Mouse (Mus musculus): ENCODE measurements around the gene Hbs1l. TPM values are rescaled to one million over a fixed set of nuclear protein-coding genes. Genes with fewer than 3 reads are reported as not detected.
A peak's percentile ranks its signal among the peaks of the same experiment; 100 is the strongest.

Gene Hbs1l
- 127 and 138 TPM in 2 replicates for polyA plus RNA-seq (2016; fragmentation: Nextera tagmentation; extraction: Ambion mirVana)

DNA sequence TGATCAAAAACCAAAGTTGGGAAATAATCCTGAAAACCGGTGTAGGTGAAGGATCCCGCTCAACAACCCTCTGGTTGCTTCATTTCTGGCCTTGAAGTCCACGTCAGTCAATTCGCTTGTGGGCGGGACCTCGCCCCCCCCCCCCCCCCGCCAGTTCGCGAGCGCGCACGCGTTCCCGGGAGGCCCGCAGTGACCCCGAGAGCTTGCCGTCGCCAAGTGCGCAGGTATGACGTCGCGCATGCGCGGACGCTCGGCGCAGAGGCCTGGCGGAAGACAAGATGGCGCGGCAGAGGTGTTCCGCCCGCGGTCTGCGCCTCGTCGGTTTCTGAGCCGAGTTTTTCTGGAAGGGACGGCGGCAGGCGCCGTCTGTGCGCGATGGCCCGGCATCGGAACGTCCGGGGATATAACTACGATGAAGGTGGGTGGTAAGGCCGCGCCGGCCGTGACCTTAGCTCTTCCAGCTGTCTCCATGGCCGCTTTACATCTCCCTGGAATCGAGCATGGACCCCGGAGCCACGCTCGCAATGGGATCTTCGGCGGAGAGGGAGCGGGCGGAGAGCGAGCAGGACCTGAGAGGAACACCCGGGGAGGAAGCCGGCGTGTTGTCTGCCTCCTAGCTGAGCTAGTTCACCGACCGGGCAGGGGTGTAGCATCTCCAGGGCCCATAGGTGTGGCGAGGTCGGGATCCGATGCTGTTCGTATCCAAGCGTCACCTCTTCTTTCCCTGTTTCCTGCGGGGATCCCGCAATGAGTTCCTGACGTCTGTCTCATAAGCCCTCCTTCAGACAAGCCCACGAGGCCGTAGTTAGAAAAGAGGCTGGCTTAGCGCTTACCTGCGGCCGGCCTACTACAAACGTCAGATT, at the start of gene Hbs1l:
TSS of gene Hbs1l (plus strand) at position 221 of the 863 bp plus-strand sequence.
- H3K27ac ChIP-seq, result peak within 1 kb of the TSS; percentile 91
- DNase-seq (ENCODE audit: extremely low spot score, low spot score), result peak; percentile 91
- peak within 1 kb of the TSS; percentile 97 for H3K4me3 ChIP-seq
- no peaks in the 10 kb centered on the region for H3K9me3 ChIP-seq
- H3K4me1 ChIP-seq, result peaks cover 26% of the 10 kb centered on the region
- under 1% methylated on average over 80 of the region's 81 CpGs for WGBS
- H3K36me3 ChIP-seq (replicated peaks), result peaks cover 28% of the 10 kb centered on the region
- no peaks in the 10 kb centered on the region for H3K27me3 ChIP-seq (ENCODE audit: poor library complexity, severe bottlenecking)

DNA sequence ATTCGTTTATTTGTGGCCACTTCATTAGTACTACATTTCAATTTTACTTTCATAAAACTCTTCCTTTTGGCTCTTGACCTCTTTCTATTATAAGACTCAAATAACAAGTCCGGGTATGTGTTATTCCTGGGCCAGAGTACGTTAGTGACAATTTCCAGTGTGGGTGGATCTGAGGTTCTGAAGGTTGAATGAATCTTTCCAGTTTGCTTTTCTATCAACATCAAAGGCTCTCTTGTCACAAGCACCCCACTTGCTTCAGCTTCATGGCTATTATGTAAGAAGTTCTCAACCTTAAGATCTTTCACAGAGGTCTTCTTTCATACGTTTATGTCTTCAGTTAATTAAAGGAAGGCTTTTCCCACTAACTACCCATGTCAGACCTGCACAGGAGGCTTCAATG, 47.2 kb upstream of the Hbs1l start:
- 82% methylated on average over 4 of the region's 4 CpGs for WGBS
- Histone ChIP-seq H3K4me1 (no peaks in the 10 kb centered on the region), H3K9me3 (no peaks in the 10 kb centered on the region), H3K27ac (no peak overlapping the region), H3K27me3 (ENCODE audit: poor library complexity, severe bottlenecking) (no peaks in the 10 kb centered on the region), H3K4me3 (no peak overlapping the region), H3K36me3 (replicated peaks) (no peaks in the 10 kb centered on the region)
- no peak for DNase-seq (ENCODE audit: extremely low spot score, low spot score)

- H3K27ac ChIP-seq, result no peak overlapping the region
- WGBS, result 64% methylated on average over 15 of the region's 15 CpGs
- no peaks in the 10 kb centered on the region for H3K36me3 ChIP-seq (replicated peaks)
- no peak for DNase-seq (ENCODE audit: extremely low spot score, low spot score)
- H3K4me3 ChIP-seq, result no peak overlapping the region
- no peaks in the 10 kb centered on the region for H3K27me3 ChIP-seq (ENCODE audit: poor library complexity, severe bottlenecking)
- H3K4me1 ChIP-seq, result no peaks in the 10 kb centered on the region
- H3K9me3 ChIP-seq, result no peaks in the 10 kb centered on the region
Measured at GRCm38 (mm10) chr10:21251881-21252534, 43.8 kb upstream of the Hbs1l start.

GRCm38 (mm10) chr10:21252800-21253199, 43.0 kb upstream of the Hbs1l start:
- H3K4me3 ChIP-seq, result no peak overlapping the region
- no peaks in the 10 kb centered on the region for H3K36me3 ChIP-seq (replicated peaks)
- H3K4me1 ChIP-seq, result no peaks in the 10 kb centered on the region
- H3K9me3 ChIP-seq, result no peaks in the 10 kb centered on the region
- no peaks in the 10 kb centered on the region for H3K27me3 ChIP-seq (ENCODE audit: poor library complexity, severe bottlenecking)
- 92% methylated on average over 4 of the region's 4 CpGs for WGBS
- no peak for DNase-seq (ENCODE audit: extremely low spot score, low spot score)
- no peak overlapping the region for H3K27ac ChIP-seq

GRCm38 (mm10) chr10:21254266-21255140, 41.3 kb upstream of the Hbs1l start:
- Histone ChIP-seq H3K27ac (no peak overlapping the region), H3K36me3 (replicated peaks) (no peaks in the 10 kb centered on the region), H3K9me3 (no peaks in the 10 kb centered on the region), H3K4me3 (no peak overlapping the region), H3K27me3 (ENCODE audit: poor library complexity, severe bottlenecking) (no peaks in the 10 kb centered on the region), H3K4me1 (no peaks in the 10 kb centered on the region)
- 84% methylated on average over 12 of the region's 12 CpGs for WGBS
- no peak for DNase-seq (ENCODE audit: extremely low spot score, low spot score)

DNA sequence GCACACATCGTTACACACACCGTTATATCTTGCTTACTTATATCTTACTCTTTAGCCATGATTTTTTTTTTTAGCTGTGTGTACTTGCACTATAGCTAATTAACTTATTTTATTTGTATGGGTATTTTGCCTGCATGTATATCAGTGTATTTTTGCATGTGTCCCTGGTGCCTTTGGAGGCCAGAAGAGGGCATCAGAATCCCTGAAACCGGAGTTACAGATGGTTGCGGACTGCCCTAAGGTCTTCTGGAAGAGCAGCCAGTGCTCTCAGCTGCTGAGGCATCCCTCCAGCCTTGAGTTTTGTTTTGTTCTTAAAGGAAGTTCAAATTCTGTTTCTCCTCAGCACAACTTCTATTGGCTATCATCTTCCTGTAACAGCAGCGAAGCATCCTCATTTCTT, 38.5 kb upstream of the Hbs1l start:
- 73% methylated on average over 5 of the region's 5 CpGs for WGBS
- H3K4me3 ChIP-seq, result no peak overlapping the region
- no peaks in the 10 kb centered on the region for H3K36me3 ChIP-seq (replicated peaks)
- no peak for DNase-seq (ENCODE audit: extremely low spot score, low spot score)
- H3K27ac ChIP-seq, result no peak overlapping the region
- no peaks in the 10 kb centered on the region for H3K27me3 ChIP-seq (ENCODE audit: poor library complexity, severe bottlenecking)
- H3K9me3 ChIP-seq, result no peaks in the 10 kb centered on the region
- H3K4me1 ChIP-seq, result no peaks in the 10 kb centered on the region

DNA sequence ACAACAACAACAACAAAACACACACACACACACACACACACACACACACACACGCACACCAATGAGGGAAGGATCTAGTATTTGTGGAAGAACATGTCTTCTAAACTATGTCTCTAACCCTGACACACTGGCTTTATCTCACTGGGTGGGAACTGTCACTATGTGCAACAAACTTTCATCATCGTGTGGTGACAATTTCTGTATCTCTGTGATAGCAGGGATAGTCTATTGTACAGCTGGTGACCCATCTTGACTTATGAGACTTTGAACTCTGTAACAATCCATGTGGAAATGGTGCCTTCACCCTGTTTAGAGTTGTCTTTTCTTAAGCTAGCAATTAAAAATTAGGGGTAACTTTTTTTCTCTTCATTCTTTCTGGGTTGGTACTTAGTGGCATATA, 36.1 kb upstream of the Hbs1l start:
- DNase-seq (ENCODE audit: extremely low spot score, low spot score), result no peak
- no peaks in the 10 kb centered on the region for H3K36me3 ChIP-seq (replicated peaks)
- H3K27ac ChIP-seq, result no peak overlapping the region
- H3K4me1 ChIP-seq, result no peaks in the 10 kb centered on the region
- no peaks in the 10 kb centered on the region for H3K9me3 ChIP-seq
- no peaks in the 10 kb centered on the region for H3K27me3 ChIP-seq (ENCODE audit: poor library complexity, severe bottlenecking)
- WGBS, result 76% methylated on average over 2 of the region's 2 CpGs
- no peak overlapping the region for H3K4me3 ChIP-seq

DNA sequence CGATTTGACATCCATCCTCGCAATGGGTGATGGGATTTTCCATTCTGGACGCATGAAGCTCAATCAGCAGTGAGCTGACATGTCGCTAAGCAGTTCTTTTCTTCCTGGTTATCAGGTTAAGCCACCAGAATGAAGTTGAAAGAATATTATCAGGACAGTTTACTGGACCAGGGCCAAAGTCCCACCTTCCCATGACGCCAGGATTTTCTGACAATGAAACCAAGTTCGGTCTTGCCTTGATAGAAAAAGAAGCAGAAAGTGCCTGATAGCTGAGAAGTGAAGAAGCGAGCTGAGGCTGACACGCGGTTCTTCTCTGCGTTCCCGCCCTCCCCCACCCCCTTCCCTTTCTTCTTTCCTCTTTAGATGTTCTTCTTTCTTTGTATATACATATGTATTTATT, 30.6 kb upstream of the Hbs1l start:
- Histone ChIP-seq H3K9me3 (no peaks in the 10 kb centered on the region), H3K4me1 (no peaks in the 10 kb centered on the region), H3K27me3 (ENCODE audit: poor library complexity, severe bottlenecking) (no peaks in the 10 kb centered on the region), H3K36me3 (replicated peaks) (no peaks in the 10 kb centered on the region), H3K27ac (no peak overlapping the region), H3K4me3 (no peak overlapping the region)
- 84% methylated on average over 11 of the region's 11 CpGs for WGBS
- DNase-seq (ENCODE audit: extremely low spot score, low spot score), result no peak

GRCm38 (mm10) chr10:21267452-21267851, 28.3 kb upstream of the Hbs1l start:
- no peaks in the 10 kb centered on the region for H3K4me1 ChIP-seq

GRCm38 (mm10) chr10:21268786-21269410, 26.9 kb upstream of the Hbs1l start:
- no peak overlapping the region for H3K4me3 ChIP-seq
- H3K27me3 ChIP-seq (ENCODE audit: poor library complexity, severe bottlenecking), result no peaks in the 10 kb centered on the region
- no peaks in the 10 kb centered on the region for H3K36me3 ChIP-seq (replicated peaks)
- WGBS, result 86% methylated on average over 6 of the region's 6 CpGs
- no peaks in the 10 kb centered on the region for H3K9me3 ChIP-seq
- H3K4me1 ChIP-seq, result no peaks in the 10 kb centered on the region
- DNase-seq (ENCODE audit: extremely low spot score, low spot score), result no peak
- H3K27ac ChIP-seq, result no peak overlapping the region

More at GRCm38 (mm10) chr10:21267452-21267851, 28.3 kb upstream of the Hbs1l start:
- 87% methylated on average over 2 of the region's 2 CpGs for WGBS
- DNase-seq (ENCODE audit: extremely low spot score, low spot score), result no peak
- Histone ChIP-seq H3K4me3 (no peak overlapping the region), H3K27me3 (ENCODE audit: poor library complexity, severe bottlenecking) (no peaks in the 10 kb centered on the region), H3K9me3 (no peaks in the 10 kb centered on the region), H3K27ac (no peak overlapping the region), H3K36me3 (replicated peaks) (no peaks in the 10 kb centered on the region)

- DNase-seq (ENCODE audit: extremely low spot score, low spot score), result no peak
- Histone ChIP-seq H3K27ac (no peak overlapping the region), H3K4me3 (no peak overlapping the region), H3K4me1 (no peaks in the 10 kb centered on the region), H3K9me3 (no peaks in the 10 kb centered on the region), H3K36me3 (replicated peaks) (no peaks in the 10 kb centered on the region), H3K27me3 (ENCODE audit: poor library complexity, severe bottlenecking) (no peaks in the 10 kb centered on the region)
- 94% methylated on average over 2 of the region's 2 CpGs for WGBS
Measured at GRCm38 (mm10) chr10:21269920-21270319, 25.9 kb upstream of the Hbs1l start.

- no peak overlapping the region for H3K27ac ChIP-seq
- H3K4me1 ChIP-seq, result no peaks in the 10 kb centered on the region
- H3K4me3 ChIP-seq, result no peak overlapping the region
- H3K36me3 ChIP-seq (replicated peaks), result no peaks in the 10 kb centered on the region
- no peaks in the 10 kb centered on the region for H3K27me3 ChIP-seq (ENCODE audit: poor library complexity, severe bottlenecking)
- H3K9me3 ChIP-seq, result no peaks in the 10 kb centered on the region
- no peak for DNase-seq (ENCODE audit: extremely low spot score, low spot score)
- 91% methylated on average over 5 of the region's 5 CpGs for WGBS
Measured at GRCm38 (mm10) chr10:21270905-21271304, 24.9 kb upstream of the Hbs1l start.

Measured in forebrain, embryonic 10.5 days (tissue).